Mouse (Mus musculus) naive thymus-derived CD4-positive, alpha-beta T cell, adult 2 months (primary cell): Measurements from ENCODE around the gene Axin1.
"Not testable (repeated sequence)": the region's sequence is repeated elsewhere in the genome, so short reads cannot be mapped to it uniquely, and the experiment has no call there.

Experiments
- DNase-seq: peaks from one replicate; pipeline ENCODE4 v3.0.0-alpha.2; 2011; ENCODE audit warnings: low read depth

Gene Axin1

GRCm38 (mm10) chr17:26119766-26120710 is 18.4 kb upstream of the Axin1 start:
- peak; percentile 88 for DNase-seq

GRCm38 (mm10) chr17:26122431-26123140 is 15.9 kb upstream of the Axin1 start:
- no peak for DNase-seq

DNA sequence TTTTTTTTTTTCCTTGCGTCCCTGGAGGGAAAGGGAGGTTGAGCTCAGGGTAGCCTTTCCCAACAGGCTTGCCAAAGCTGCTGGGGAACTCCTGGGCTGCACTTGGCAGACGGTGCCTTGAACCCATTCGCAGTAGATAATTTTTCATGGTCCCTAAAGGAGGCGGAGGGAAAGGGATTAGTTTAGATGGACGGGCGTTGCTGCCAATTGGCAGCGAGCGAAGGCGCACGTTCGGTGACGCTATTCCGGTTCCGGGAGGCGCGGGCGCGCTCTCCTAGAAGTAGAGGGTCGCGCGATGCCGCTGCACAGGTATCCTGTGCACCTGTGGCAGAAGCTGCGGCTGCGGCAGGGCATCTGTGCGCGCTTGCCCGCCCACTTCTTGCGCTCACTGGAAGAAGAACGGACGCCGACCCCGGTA is 15.2 kb upstream of the Axin1 start, which contains the start of gene Mrpl28:
Mrpl28 (plus strand) TSS at position 234 of the 418 bp plus-strand sequence.
- DNase-seq = peak; percentile 94

DNA sequence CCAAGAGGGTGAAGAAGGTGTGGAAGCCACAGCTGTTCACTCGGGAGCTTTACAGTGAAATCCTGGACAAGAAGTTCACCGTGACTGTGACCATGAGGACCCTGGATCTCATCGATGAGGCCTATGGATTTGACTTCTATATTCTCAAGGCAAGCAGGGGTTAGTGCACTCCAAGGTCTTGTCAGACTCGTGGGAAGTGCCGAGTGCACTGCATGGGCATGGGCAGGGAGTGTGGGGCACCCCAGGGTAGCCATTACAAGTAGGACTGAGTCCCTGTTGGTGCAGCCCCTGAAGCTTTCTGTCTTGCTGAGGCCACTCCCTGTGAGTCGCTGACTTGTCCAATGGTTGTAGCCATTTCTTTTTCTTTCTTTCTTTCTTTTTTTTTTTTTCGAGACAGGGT is 13.9 kb upstream of the Axin1 start:
- no peak for DNase-seq

DNA sequence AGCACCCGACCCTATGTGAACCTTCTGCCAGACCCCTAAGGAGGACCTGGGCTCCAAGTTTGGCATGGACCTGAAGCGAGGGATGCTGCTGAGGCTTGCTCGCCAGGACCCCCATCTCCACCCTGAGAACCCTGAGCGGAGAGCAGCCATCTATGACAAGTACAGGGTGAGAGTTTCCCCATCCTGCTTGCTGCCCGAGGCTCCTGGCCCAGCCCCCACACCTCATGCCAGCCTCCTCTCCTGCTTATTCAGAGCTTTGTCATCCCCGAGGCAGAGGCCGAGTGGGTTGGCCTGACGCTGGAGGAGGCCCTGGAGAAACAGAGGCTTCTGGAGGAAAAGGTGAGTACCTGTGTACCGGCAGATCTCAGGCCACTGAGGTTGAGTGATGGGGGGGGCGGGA is 13.3 kb upstream of the Axin1 start:
- no peak for DNase-seq

DNA sequence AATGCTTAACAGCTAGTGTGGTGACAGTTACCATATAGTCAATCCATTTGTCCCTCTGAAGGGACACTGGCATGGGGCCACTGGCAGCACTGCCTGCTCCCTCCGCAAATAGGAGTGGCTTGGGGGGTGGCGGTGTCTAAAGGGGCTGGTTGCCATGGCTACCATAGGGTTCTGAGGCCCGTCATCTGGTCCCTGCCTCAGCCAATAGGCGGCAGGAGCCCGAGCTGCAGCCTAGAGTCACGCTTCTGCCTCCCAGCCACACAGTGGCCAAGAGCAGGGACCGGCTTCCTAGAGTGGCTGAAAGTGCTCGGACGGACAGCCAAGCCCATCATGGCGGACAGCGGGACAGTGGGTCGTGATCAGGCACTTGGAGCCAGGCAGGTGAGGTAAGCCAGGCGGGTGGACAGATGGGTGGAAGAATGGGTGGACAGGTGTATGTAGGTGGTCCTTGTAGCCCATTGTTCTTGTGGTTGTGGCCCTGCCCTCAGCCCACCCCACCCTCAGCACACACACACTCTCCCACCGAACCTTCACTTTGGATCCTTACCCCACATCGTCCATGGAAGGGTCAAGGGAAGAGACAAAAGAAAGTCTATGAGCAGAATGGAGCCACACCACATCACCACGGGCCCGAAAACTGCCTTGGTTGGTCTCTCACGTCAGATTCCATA is 7.3 kb upstream of the Axin1 start:
- no peak for DNase-seq

DNA sequence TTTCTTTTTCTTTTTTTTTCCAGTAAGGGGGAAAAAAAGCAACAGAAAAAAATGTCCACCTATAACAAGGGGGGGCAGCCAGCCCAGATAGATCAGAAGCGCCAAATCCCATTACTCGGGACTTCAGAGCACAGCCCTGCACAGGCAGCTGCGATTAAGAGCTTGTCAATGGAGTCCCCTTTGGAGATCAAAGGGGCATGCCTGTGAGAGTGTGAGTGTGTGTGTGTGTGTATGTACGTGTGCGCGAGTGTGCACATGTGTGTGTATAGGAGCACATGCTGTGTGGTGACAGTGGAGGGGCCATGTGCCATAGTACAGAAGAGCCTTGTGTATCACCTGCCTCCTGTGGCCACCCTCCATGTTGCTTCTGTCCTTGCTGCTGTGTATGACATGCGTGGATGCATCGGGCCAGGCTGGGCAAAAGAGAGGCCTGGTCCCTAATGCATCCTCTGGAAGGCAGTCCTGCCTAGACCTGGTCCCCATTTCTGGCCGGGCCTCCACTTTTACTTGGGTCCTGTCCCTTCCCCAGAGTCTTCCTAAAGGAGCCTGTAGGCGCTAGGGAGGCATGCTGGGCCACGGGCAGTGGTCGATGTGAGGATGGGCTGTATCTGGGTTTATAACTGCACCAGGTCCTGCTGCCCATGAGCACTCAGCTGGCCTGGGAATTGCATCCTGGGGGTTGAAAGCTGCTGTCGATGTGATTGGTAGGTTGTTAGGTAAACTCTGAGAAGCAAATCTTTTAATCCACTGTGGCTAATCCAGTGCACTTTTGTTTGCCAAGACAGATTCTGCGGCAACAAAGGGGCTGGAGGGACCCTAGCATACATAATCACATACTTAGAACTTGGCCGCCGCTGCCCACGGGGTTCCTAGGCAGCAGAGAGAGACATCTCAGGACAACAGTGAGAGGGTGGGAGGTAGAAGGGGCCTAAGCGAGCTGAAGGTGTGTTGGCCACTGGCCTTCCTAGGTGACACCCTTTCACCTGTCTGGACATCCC is 6.3 kb upstream of the Axin1 start:
- DNase-seq = no peak

GRCm38 (mm10) chr17:26137106-26137750 is 1.3 kb upstream of the Axin1 start:
- DNase-seq = no peak

DNA sequence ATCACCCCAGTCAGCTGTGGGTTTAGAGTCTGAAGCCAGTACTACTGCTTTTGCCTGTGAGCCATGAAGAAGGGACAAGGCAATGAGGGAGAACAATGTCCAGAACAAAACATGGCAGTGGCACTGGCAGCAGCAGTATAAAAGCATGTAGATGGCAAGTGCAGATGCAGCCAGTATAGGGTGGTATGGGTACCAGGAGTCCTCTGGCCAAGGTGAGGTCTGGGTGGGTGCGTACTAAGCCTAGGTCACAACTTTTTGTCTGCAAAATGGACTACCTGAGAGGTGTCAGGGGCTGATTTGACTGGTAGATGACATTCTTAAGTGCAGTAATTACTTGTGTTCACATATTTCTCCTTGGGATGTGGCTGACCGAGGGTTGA is 747 bp upstream of the Axin1 start:
- no peak for DNase-seq

GRCm38 (mm10) chr17:26138901-26139381 is 453 bp downstream of the Axin1 start:
- peak; percentile 74 for DNase-seq

DNA sequence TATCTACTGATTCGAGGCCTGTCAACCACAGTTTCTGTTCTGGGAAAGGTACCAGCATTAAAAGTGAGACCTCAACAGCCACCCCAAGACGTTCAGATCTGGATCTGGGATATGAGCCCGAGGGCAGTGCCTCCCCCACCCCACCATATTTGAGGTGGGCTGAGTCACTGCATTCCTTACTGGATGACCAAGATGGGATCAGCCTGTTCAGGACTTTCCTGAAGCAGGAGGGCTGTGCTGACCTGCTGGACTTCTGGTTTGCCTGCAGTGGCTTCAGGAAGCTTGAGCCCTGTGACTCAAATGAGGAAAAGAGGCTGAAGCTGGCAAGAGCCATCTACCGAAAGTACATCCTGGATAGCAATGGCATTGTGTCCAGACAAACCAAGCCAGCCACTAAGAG is 4.3 kb downstream of the Axin1 start:
- no peak for DNase-seq

DNA sequence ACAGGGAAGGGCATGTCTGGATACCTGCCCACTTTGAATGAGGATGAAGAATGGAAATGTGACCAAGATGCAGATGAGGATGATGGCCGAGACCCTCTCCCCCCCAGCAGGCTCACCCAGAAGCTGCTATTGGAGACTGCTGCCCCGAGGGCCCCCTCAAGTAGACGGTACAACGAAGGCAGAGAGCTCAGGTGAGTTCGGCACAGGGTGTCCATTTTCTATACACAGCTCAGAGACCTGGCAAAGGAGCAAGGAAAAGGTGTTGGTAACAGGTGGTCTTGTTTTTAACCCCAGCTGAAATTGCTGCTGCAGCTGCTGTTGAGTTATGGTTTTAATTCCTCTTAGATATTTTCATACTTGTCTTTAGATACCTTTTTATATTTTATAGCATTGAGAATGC is 4.9 kb downstream of the Axin1 start:
- DNase-seq = no peak

- DNase-seq = no peak
Measured at GRCm38 (mm10) chr17:26149056-26149455, 10.6 kb downstream of the Axin1 start.

DNA sequence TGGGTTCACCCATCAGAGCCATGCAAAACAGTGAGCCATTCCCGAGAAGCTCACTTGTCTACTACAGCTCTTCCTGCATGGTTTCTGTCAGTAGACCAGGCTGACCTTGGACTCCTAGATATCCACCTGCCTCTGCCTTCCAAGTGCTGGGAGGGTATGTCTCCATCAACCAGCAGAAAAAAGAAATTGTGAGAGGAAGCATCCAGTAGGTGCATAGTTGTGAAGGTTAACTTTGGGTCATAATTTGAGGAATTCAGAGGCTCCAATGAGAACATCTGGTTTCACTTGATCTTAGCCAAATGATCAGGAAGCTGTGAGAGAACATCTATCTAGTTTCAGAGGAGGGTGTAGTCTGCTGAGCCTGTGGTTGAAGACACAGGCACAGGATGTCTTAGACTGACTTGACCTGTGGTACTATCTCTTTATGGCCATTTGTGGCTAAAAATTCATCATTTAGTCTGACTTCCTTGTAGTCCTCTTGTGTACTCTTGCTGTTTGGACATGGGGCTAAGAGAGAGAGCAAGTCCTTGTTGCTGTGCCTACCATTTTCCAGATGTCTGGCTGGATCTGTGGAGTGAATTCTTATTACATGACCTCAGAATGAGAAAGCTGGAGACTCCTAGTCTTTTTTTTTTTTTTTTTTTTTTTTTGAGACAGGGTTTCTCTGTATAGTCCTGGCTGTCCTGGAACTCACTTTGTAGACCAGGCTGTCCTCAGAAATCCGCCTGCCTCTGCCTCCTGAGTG is 13.6 kb downstream of the Axin1 start:
- DNase-seq = no peak

GRCm38 (mm10) chr17:26162736-26163135 is 24.2 kb downstream of the Axin1 start:
- DNase-seq = no peak

DNA sequence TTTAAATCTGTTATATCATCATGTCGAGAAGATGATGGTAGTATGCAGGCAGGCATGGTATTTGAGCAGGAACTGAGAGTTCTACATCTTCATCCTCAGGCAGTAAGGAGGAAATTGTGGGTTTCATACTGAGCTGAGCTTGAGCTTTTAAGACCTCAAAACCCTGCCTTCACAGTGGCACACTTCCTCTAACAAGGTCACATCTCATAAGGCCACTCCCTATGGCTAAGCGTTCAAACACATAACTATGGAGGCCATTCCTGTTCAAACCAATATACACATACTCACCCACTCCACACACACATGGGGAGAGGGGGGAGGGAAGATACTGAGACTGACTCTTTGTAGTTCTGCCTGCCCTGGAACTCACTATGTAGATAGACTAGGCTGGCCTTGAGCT is 29.6 kb downstream of the Axin1 start:
- DNase-seq = peak; percentile 85

DNA sequence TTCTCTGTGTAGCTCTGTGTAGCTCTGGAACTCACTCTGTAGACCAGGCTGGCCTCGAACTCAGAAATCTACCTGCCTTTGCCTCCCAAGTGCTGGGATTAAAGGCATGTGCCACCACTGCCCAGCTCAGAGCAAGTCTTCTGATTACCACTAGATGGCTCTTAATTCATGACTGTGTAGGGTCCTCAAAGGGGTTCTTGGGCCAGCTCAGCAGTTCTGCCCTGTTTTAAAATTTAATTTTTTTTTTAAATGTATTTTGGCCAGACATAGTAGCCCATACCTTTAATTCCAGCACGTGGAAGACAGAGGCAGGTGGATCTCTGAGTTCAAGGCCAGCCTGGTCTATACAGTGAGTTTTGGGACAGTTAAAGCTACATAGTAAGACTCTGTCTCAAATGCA is 36.8 kb downstream of the Axin1 start:
- not testable (repeated sequence) for DNase-seq

GRCm38 (mm10) chr17:26178611-26179010 is 40.1 kb downstream of the Axin1 start:
- DNase-seq = no peak

DNA sequence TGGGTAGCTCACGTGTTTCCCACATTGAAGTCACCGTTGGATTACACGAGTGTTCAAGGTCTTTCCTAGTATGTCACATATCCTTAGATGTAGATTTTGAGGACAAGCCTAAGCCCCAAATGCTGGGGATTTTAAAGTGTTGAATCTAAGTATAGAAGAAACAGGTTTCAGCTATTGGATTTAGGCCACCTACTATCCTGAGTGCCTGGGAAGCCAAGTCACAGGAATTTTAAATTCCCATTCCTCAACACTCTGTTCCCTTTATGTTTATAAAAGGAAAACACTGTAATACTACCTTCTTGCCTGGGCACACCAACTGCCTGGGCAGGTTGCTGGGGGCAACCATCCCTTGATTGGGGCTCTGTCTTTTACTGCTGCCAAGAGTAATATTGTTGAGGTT is 42.7 kb downstream of the Axin1 start:
- DNase-seq = no peak

- DNase-seq = no peak
Measured at GRCm38 (mm10) chr17:26187592-26187991, 49.1 kb downstream of the Axin1 start.
